Mouse (Mus musculus) kidney, postnatal 10 days (tissue): ENCODE data around the gene Commd1.

Source experiments
- DNase-seq: peaks from one replicate; pipeline ENCODE4 v3.0.0; 2021; ENCODE audit warnings: mixed read lengths

The Commd1 gene

GRCm38 (mm10) chr11:22857705-22858440 is 124.3 kb downstream of the Commd1 start:
- DNase-seq: peak; percentile 58

- DNase-seq: no peak
Measured at GRCm38 (mm10) chr11:22857106-22857704, 125.0 kb downstream of the Commd1 start.

GRCm38 (mm10) chr11:22856371-22856965 is 125.7 kb downstream of the Commd1 start:
- DNase-seq: no peak

- no peak for DNase-seq
Measured at GRCm38 (mm10) chr11:22854571-22854970, 127.6 kb downstream of the Commd1 start.

GRCm38 (mm10) chr11:22853477-22854157 is 128.6 kb downstream of the Commd1 start:
- no peak for DNase-seq

GRCm38 (mm10) chr11:22852510-22852909 is 129.7 kb downstream of the Commd1 start:
- DNase-seq: no peak

- DNase-seq: no peak
Measured at GRCm38 (mm10) chr11:22851416-22851815, 130.8 kb downstream of the Commd1 start.

GRCm38 (mm10) chr11:22850077-22850476 is 132.1 kb downstream of the Commd1 start:
- DNase-seq: peak; percentile 55

- DNase-seq: no peak
Measured at GRCm38 (mm10) chr11:22848649-22849195, 133.5 kb downstream of the Commd1 start.

GRCm38 (mm10) chr11:22847732-22848648 is 134.2 kb downstream of the Commd1 start:
- peak; percentile 71 for DNase-seq

GRCm38 (mm10) chr11:22846960-22847731 is 135.0 kb downstream of the Commd1 start:
- DNase-seq: no peak
